Mouse (Mus musculus) liver, embryonic 13.5 days (tissue): ENCODE measurements around the gene Wdfy3. TPM values are rescaled to one million over a fixed set of nuclear protein-coding genes. Genes with fewer than 3 reads are reported as not detected.
"Not testable (repeated sequence)": the region's sequence is repeated elsewhere in the genome, so short reads cannot be mapped to it uniquely, and the experiment has no call there.

Experiments used
- ATAC-seq: fragments of 200-750 bp; cut with Nextera tagmentation; 2 replicates; pipeline ENCODE4 v1.8.0; 2017; ENCODE audit warnings: low read depth, mild to moderate bottlenecking, moderate number of reproducible peaks, moderate library complexity
- DNase-seq: peaks from one replicate; pipeline ENCODE4 v3.0.0; 2022
- H3K27ac ChIP-seq: fragments of 300-500 bp; sonication (generic); 2 replicates; pipeline ENCODE4 v1.5.1; 2015; ENCODE audit warnings: moderate library complexity, mild to moderate bottlenecking, inconsistent platforms
- H3K27me3 ChIP-seq: fragments of 300-500 bp; sonication (generic); 2 replicates; pipeline ENCODE4 v1.6.1; 2015; ENCODE audit warnings: mild to moderate bottlenecking, inconsistent platforms
- H3K36me3 ChIP-seq: fragments of 300-500 bp; sonication (generic); 2 replicates; pipeline ENCODE4 v1.6.1; 2015; ENCODE audit warnings: mild to moderate bottlenecking, inconsistent platforms
- H3K4me1 ChIP-seq: fragments of 300-500 bp; sonication (generic); replicated peaks from 2 replicates; pipeline ENCODE4 v1.6.1; 2015; ENCODE audit warnings: inconsistent platforms
- H3K4me2 ChIP-seq: fragments of 300-500 bp; sonication (generic); 2 replicates; pipeline ENCODE4 v1.6.1; 2015; ENCODE audit warnings: inconsistent platforms, mild to moderate bottlenecking, moderate library complexity
- H3K4me3 ChIP-seq: fragments of 300-500 bp; sonication (generic); replicated peaks from 2 replicates; pipeline ENCODE4 v1.5.1; 2015; ENCODE audit warnings: mild to moderate bottlenecking, inconsistent platforms
- H3K9ac ChIP-seq: fragments of 300-500 bp; sonication (generic); 2 replicates; pipeline ENCODE4 v1.6.1; 2015; ENCODE audit warnings: mild to moderate bottlenecking, inconsistent platforms
- H3K9me3 ChIP-seq: fragments of 300-500 bp; sonication (generic); replicated peaks from 2 replicates; pipeline ENCODE4 v1.6.1; 2016; ENCODE audit warnings: inconsistent platforms
- WGBS: fragments of 180-500 bp; shearing (Covaris S2); methylation state at CpG from one replicate; pipeline ENCODE4 v1.1.7; 2015; ENCODE audit not compliant: insufficient replicate concordance; 5-methylcytosine and 5-hydroxymethylcytosine counted together
- polyA plus RNA-seq: library from polyadenylated mRNA; unstranded; fragments of >200 nt; fragmentation: Nextera tagmentation; extraction: Ambion mirVana; gene quantifications from 2 replicates; pipeline ENCODE4 v1.2.1, GENCODE M21; 2015

Wdfy3 gene
- polyA plus RNA-seq, 1 experiment from 2014 or later, result 3.3 TPM

- H3K4me1 ChIP-seq, result peaks cover 4% of the 10 kb centered on the region; the same call in 1 of the 2 replicates
- no peak overlapping the region for H3K4me2 ChIP-seq
- H3K27ac ChIP-seq, result no peak overlapping the region
- DNase-seq, result peak; percentile 17
- no peaks in the 10 kb centered on the region for H3K36me3 ChIP-seq
- no peak overlapping the region for H3K9ac ChIP-seq
- H3K27me3 ChIP-seq, result no peaks in the 10 kb centered on the region
- no peak overlapping the region for H3K4me3 ChIP-seq
- WGBS, result 65% methylated on average over 3 of the region's 3 CpGs
- no peaks in the 10 kb centered on the region for H3K9me3 ChIP-seq
- no peak for ATAC-seq
Measured at GRCm38 (mm10) chr5:101995451-101995995, 74.2 kb downstream of the Wdfy3 start.

GRCm38 (mm10) chr5:101993996-101994395 lies 75.7 kb downstream of the Wdfy3 start:
- ATAC-seq (no peak), DNase-seq (no peak)
- no peaks in the 10 kb centered on the region for H3K9me3 ChIP-seq
- H3K27me3 ChIP-seq, result no peaks in the 10 kb centered on the region
- no peak overlapping the region for H3K4me3 ChIP-seq
- no peak overlapping the region for H3K27ac ChIP-seq
- H3K4me1 ChIP-seq, result peaks cover 6% of the 10 kb centered on the region; the same call in 1 of the 2 replicates
- no peaks in the 10 kb centered on the region for H3K36me3 ChIP-seq
- H3K9ac ChIP-seq, result no peak overlapping the region
- WGBS, result 48% methylated on average over 5 of the region's 5 CpGs
- no peak overlapping the region for H3K4me2 ChIP-seq

GRCm38 (mm10) chr5:101992969-101993670 lies 76.6 kb downstream of the Wdfy3 start:
- Histone ChIP-seq H3K9ac (no peak overlapping the region), H3K4me1 (peaks cover 6% of the 10 kb centered on the region; the same call in 1 of the 2 replicates), H3K4me3 (no peak overlapping the region), H3K36me3 (no peaks in the 10 kb centered on the region), H3K27ac (no peak overlapping the region), H3K9me3 (no peaks in the 10 kb centered on the region), H3K4me2 (no peak overlapping the region), H3K27me3 (no peaks in the 10 kb centered on the region)
- ATAC-seq (no peak), DNase-seq (no peak)
- 80% methylated on average over 7 of the region's 7 CpGs for WGBS

- no peak overlapping the region for H3K4me2 ChIP-seq
- H3K27ac ChIP-seq, result no peak overlapping the region
- no peak overlapping the region for H3K9ac ChIP-seq
- no peak for DNase-seq
- H3K9me3 ChIP-seq, result no peaks in the 10 kb centered on the region
- H3K36me3 ChIP-seq, result no peaks in the 10 kb centered on the region
- peaks cover 6% of the 10 kb centered on the region; the same call in 1 of the 2 replicates for H3K4me1 ChIP-seq
- WGBS, result 72% methylated on average over 7 of the region's 7 CpGs
- no peaks in the 10 kb centered on the region for H3K27me3 ChIP-seq
- no peak for ATAC-seq
- H3K4me3 ChIP-seq, result no peak overlapping the region
Measured at GRCm38 (mm10) chr5:101990298-101990845, 79.3 kb downstream of the Wdfy3 start.

GRCm38 (mm10) chr5:101988476-101988875 lies 81.2 kb downstream of the Wdfy3 start:
- ATAC-seq, result no peak
- H3K9me3 ChIP-seq, result no peaks in the 10 kb centered on the region
- no peak overlapping the region for H3K27ac ChIP-seq
- no peak overlapping the region for H3K9ac ChIP-seq
- H3K36me3 ChIP-seq, result no peaks in the 10 kb centered on the region
- peaks cover 9% of the 10 kb centered on the region; the same call in 1 of the 2 replicates for H3K4me1 ChIP-seq
- no peak for DNase-seq
- H3K27me3 ChIP-seq, result no peaks in the 10 kb centered on the region
- no peak overlapping the region for H3K4me3 ChIP-seq
- whole genome bisulfite sequencing, result 82% methylated on average over 10 of the region's 10 CpGs
- no peak overlapping the region for H3K4me2 ChIP-seq

- no peaks in the 10 kb centered on the region for H3K9me3 ChIP-seq
- 60% methylated on average over 3 of the region's 3 CpGs for WGBS
- no peaks in the 10 kb centered on the region for H3K36me3 ChIP-seq
- DNase-seq, result no peak
- no peak overlapping the region for H3K9ac ChIP-seq
- no peak for ATAC-seq
- H3K27me3 ChIP-seq, result no peaks in the 10 kb centered on the region
- H3K4me3 ChIP-seq, result no peak overlapping the region
- peaks cover 9% of the 10 kb centered on the region; the same call in 1 of the 2 replicates for H3K4me1 ChIP-seq
- H3K4me2 ChIP-seq, result no peak overlapping the region
- H3K27ac ChIP-seq, result no peak overlapping the region
Measured at GRCm38 (mm10) chr5:101986694-101987093, 83.0 kb downstream of the Wdfy3 start.

GRCm38 (mm10) chr5:101982239-101982638 lies 87.5 kb downstream of the Wdfy3 start:
- no peak overlapping the region for H3K4me3 ChIP-seq
- WGBS, result 87% methylated on average over 5 of the region's 5 CpGs
- no peaks in the 10 kb centered on the region for H3K27me3 ChIP-seq
- no peak overlapping the region for H3K27ac ChIP-seq
- DNase-seq, result no peak
- H3K36me3 ChIP-seq, result peaks cover 16% of the 10 kb centered on the region
- H3K4me1 ChIP-seq, result peaks cover 35% of the 10 kb centered on the region
- H3K9ac ChIP-seq, result no peak overlapping the region
- H3K4me2 ChIP-seq, result no peak overlapping the region
- no peak for ATAC-seq
- H3K9me3 ChIP-seq, result no peaks in the 10 kb centered on the region

GRCm38 (mm10) chr5:101979594-101979993 lies 90.1 kb downstream of the Wdfy3 start:
- Histone ChIP-seq H3K4me1 (peaks cover 35% of the 10 kb centered on the region), H3K9ac (0 out of 2 replicates have a peak overlapping the region, but pooled peaks have one; percentile 34), H3K4me3 (peak overlapping the region; percentile 27), H3K4me2 (peak overlapping the region; percentile 60), H3K9me3 (no peaks in the 10 kb centered on the region), H3K36me3 (peaks cover 16% of the 10 kb centered on the region), H3K27me3 (no peaks in the 10 kb centered on the region), H3K27ac (peak overlapping the region; percentile 73)
- DNase-seq, result peak; percentile 59
- 14% methylated on average over 6 of the region's 6 CpGs for WGBS
- peak; percentile 96 for ATAC-seq

GRCm38 (mm10) chr5:101972594-101972993 lies 97.1 kb downstream of the Wdfy3 start:
- not testable (repeated sequence) for H3K36me3 ChIP-seq, H3K4me2 ChIP-seq, H3K9ac ChIP-seq, H3K9me3 ChIP-seq, ATAC-seq, H3K27me3 ChIP-seq, H3K27ac ChIP-seq, H3K4me3 ChIP-seq, DNase-seq
- 45% methylated on average over 4 of the region's 4 CpGs for WGBS
- H3K4me1 ChIP-seq, result peaks cover 21% of the 10 kb centered on the region

- Histone ChIP-seq H3K4me1 (peaks cover 25% of the 10 kb centered on the region), H3K4me3 (no peak overlapping the region), H3K9ac (no peak overlapping the region), H3K27me3 (no peaks in the 10 kb centered on the region), H3K27ac (peak overlapping the region; percentile 51), H3K9me3 (no peaks in the 10 kb centered on the region), H3K4me2 (peak overlapping the region; percentile 29; the same call in 1 of the 2 replicates), H3K36me3 (peaks cover 8% of the 10 kb centered on the region)
- DNase-seq (no peak), ATAC-seq (peak; percentile 62)
- 30% methylated on average over 12 of the region's 12 CpGs for WGBS
Measured at GRCm38 (mm10) chr5:101968153-101968851, 101.4 kb downstream of the Wdfy3 start.

- H3K4me2 ChIP-seq, result no peak overlapping the region
- no peak for DNase-seq
- 45% methylated on average over 2 of the region's 2 CpGs for whole genome bisulfite sequencing
- peak overlapping the region; percentile 51 for H3K27ac ChIP-seq
- H3K9me3 ChIP-seq, result no peaks in the 10 kb centered on the region
- H3K9ac ChIP-seq, result no peak overlapping the region
- no peak overlapping the region for H3K4me3 ChIP-seq
- H3K4me1 ChIP-seq, result peaks cover 25% of the 10 kb centered on the region
- H3K27me3 ChIP-seq, result no peaks in the 10 kb centered on the region
- H3K36me3 ChIP-seq, result peaks cover 8% of the 10 kb centered on the region
- no peak for ATAC-seq
Measured at GRCm38 (mm10) chr5:101967832-101968152, 101.9 kb downstream of the Wdfy3 start.
